Mouse (Mus musculus): ENCODE results near the gene Rad50. TPM values are rescaled to one million over a fixed set of nuclear protein-coding genes. Genes with fewer than 3 reads are reported as not detected.

The Rad50 gene
- polyA plus RNA-seq, 1 experiment: 6.7 TPM

DNA sequence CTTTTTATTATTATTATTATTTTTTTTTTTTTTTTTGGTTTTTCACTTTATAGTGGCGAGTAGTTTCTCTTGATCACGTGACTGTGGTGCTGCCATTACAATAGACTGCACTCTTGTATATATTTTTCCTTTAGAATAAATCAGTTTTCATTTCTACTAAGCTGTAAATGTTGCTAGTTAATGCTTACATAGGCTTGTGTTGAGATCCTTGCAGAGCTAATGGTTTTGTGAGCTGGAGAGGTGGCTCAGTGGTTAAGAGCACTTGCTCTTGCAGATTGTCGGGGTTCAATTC lies 545 bp upstream of the Rad50 start:
- no peak for DNase-seq
- WGBS: 64% methylated on average over 3 of the region's 3 CpGs
- H3K4me3 ChIP-seq (replicated peaks; ENCODE audit: extremely low read depth, low read depth, low read length): no peak overlapping the region

DNA sequence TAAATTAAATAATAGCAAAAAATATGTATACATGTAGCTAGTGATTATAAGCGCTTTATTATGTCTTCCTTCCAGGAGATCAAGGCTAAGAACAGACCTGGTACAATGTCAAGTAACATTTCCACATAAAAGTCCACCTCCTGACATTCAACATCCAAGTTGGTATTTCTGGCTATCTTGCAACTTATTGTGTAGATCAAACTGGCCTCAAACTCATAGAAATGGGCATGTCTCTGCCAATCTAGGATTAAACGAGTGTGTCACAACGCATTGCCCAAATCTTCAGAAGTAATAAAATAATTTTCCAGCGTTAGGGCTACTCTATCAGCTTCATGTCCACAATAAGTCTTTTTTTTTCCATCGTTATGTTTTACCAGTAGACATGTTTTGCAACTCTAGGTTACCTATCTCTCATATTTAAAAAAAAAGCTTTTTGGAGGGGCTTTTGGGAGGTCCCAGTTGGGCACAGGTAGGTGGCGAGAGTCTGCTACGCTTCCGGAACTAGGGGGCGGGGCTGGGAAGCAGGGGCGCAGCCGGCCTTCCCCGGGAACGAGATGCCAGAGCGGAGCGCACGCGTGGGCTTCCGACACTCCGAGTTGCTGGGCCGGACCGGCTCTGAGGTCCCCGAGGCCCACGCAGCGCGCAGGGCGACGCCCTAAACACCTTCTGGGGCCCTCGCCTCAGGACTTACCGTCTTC lies 734 bp downstream of the Rad50 start:
- 5% methylated on average over 29 of the region's 29 CpGs for WGBS
- H3K4me1 ChIP-seq (ENCODE audit: control insufficient read depth, insufficient read depth, low read length): no peaks in the 10 kb centered on the region
- DNase-seq: no peak
- 0 out of 2 replicates have a peak, but pooled peaks have one; percentile 8 for TF ChIP-seq POLR2A (IDR thresholded peaks at IDR 0.05; ENCODE audit: borderline replicate concordance, extremely low read depth, low read depth, low read length)
- TF ChIP-seq CTCF (IDR thresholded peaks at IDR 0.05; ENCODE audit: insufficient read depth, low read length): no peak
- peak overlapping the region; percentile 85 for H3K4me3 ChIP-seq (replicated peaks; ENCODE audit: extremely low read depth, low read depth, low read length)

More for the DNA sequence above, 545 bp upstream of the Rad50 start:
- no peaks in the 10 kb centered on the region for H3K4me1 ChIP-seq (ENCODE audit: control insufficient read depth, insufficient read depth, low read length)
- TF ChIP-seq POLR2A (IDR thresholded peaks at IDR 0.05; ENCODE audit: borderline replicate concordance, extremely low read depth, low read depth, low read length) (no peak), CTCF (IDR thresholded peaks at IDR 0.05; ENCODE audit: insufficient read depth, low read length) (no peak)

DNA sequence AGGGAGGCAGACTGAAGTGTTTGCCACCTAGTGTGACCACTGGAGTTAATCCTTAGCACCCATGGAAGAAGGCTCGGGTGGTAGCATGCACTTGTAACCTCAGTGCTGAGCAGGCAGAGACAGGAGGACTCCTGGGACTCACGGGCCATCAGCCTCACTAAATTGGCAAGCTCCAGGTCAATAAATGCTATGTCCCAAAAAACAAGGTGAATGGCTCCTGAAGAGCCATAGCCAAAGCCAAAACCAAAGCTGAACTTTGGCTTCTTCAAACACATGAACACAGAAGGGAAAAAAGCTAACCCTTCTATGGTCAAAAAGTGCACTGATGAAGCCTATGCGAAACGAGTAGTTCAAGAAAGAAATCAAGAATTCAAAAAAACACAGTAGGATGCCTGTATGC lies 7.8 kb downstream of the Rad50 start:
- DNase-seq: no peak
- H3K4me1 ChIP-seq (ENCODE audit: control insufficient read depth, insufficient read depth, low read length): no peaks in the 10 kb centered on the region
- 88% methylated on average over 4 of the region's 4 CpGs for WGBS
- H3K4me3 ChIP-seq (replicated peaks; ENCODE audit: extremely low read depth, low read depth, low read length): no peak overlapping the region
- TF ChIP-seq POLR2A (IDR thresholded peaks at IDR 0.05; ENCODE audit: borderline replicate concordance, extremely low read depth, low read depth, low read length) (no peak), CTCF (IDR thresholded peaks at IDR 0.05; ENCODE audit: insufficient read depth, low read length) (no peak)

DNA sequence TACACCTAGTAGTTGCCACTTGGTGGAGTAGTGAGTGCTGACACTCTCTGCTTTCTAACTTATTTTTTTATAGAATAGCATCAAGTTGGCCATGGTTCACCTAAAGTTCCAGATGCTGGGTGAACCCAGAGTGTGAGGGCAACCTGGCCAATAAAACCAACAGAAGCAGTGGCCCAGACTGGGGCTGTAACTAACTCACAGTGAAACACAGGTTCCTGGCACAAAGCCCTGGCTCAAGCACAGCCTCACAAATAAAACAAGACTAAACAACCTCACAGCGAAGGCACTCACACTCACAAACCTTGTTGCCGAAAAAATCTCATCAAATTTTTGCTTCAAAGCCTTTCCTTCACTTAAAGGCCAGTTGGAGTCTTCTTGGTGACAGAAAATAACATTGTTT lies 8.6 kb downstream of the Rad50 start:
- 69% methylated on average over 2 of the region's 2 CpGs for WGBS
- TF ChIP-seq CTCF (IDR thresholded peaks at IDR 0.05; ENCODE audit: insufficient read depth, low read length) (no peak), POLR2A (IDR thresholded peaks at IDR 0.05; ENCODE audit: borderline replicate concordance, extremely low read depth, low read depth, low read length) (no peak)
- Histone ChIP-seq H3K4me1 (ENCODE audit: control insufficient read depth, insufficient read depth, low read length) (no peaks in the 10 kb centered on the region), H3K4me3 (replicated peaks; ENCODE audit: extremely low read depth, low read depth, low read length) (no peak overlapping the region)
- DNase-seq: no peak

- Histone ChIP-seq H3K4me1 (ENCODE audit: control insufficient read depth, insufficient read depth, low read length) (no peaks in the 10 kb centered on the region), H3K4me3 (replicated peaks; ENCODE audit: extremely low read depth, low read depth, low read length) (no peak overlapping the region)
- no peak for TF ChIP-seq POLR2A (IDR thresholded peaks at IDR 0.05; ENCODE audit: borderline replicate concordance, extremely low read depth, low read depth, low read length)
- no peak for TF ChIP-seq CTCF (IDR thresholded peaks at IDR 0.05; ENCODE audit: insufficient read depth, low read length)
- WGBS: 66% methylated on average over 10 of the region's 10 CpGs
- DNase-seq: peak; percentile 16
Observed at GRCm38 (mm10) chr11:53691979-53692378, 15.1 kb downstream of the Rad50 start.

GRCm38 (mm10) chr11:53682994-53683530 lies 24.1 kb downstream of the Rad50 start:
- Histone ChIP-seq H3K4me1 (ENCODE audit: control insufficient read depth, insufficient read depth, low read length) (no peaks in the 10 kb centered on the region; the same call in 1 of the 2 replicates), H3K4me3 (replicated peaks; ENCODE audit: extremely low read depth, low read depth, low read length) (peak overlapping the region; percentile 37)
- WGBS: 70% methylated on average over 9 of the region's 9 CpGs
- no peak for DNase-seq
- TF ChIP-seq CTCF (IDR thresholded peaks at IDR 0.05; ENCODE audit: insufficient read depth, low read length) (no peak), POLR2A (IDR thresholded peaks at IDR 0.05; ENCODE audit: borderline replicate concordance, extremely low read depth, low read depth, low read length) (no peak)

GRCm38 (mm10) chr11:53682170-53682569 lies 24.9 kb downstream of the Rad50 start:
- WGBS: 64% methylated on average over 2 of the region's 2 CpGs
- DNase-seq: no peak
- TF ChIP-seq CTCF (IDR thresholded peaks at IDR 0.05; ENCODE audit: insufficient read depth, low read length): no peak
- no peak for TF ChIP-seq POLR2A (IDR thresholded peaks at IDR 0.05; ENCODE audit: borderline replicate concordance, extremely low read depth, low read depth, low read length)
- Histone ChIP-seq H3K4me1 (ENCODE audit: control insufficient read depth, insufficient read depth, low read length) (no peaks in the 10 kb centered on the region; the same call in 1 of the 2 replicates), H3K4me3 (replicated peaks; ENCODE audit: extremely low read depth, low read depth, low read length) (peak overlapping the region; percentile 8)

- H3K4me3 ChIP-seq (replicated peaks; ENCODE audit: extremely low read depth, low read depth, low read length): no peak overlapping the region
- DNase-seq: no peak
- WGBS: 92% methylated on average over 2 of the region's 2 CpGs
- H3K4me1 ChIP-seq (ENCODE audit: control insufficient read depth, insufficient read depth, low read length): no peaks in the 10 kb centered on the region; the same call in 1 of the 2 replicates
- no peak for TF ChIP-seq CTCF (IDR thresholded peaks at IDR 0.05; ENCODE audit: insufficient read depth, low read length)
- TF ChIP-seq POLR2A (IDR thresholded peaks at IDR 0.05; ENCODE audit: borderline replicate concordance, extremely low read depth, low read depth, low read length): no peak
Observed at GRCm38 (mm10) chr11:53681686-53682085, 25.4 kb downstream of the Rad50 start.

DNA sequence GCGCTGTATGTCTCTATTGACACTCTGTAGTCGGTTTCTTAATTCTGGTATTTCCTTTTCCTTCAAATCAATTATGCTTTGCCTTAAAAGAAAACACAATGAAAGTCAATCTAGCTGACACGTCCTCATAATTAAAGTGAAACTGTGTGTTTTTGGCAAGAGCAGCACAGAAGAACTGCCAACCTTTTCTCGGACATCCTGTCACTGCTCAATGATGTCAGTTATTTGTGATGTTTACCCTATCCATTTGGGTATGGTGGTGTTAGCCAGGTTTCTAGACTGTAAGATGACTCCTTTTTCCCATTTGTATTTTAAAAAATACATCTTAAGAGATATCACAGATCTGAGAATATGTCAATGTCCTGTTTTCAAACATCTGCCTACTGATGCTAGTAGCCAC lies 27.0 kb downstream of the Rad50 start:
- DNase-seq: no peak
- no peak for TF ChIP-seq CTCF (IDR thresholded peaks at IDR 0.05; ENCODE audit: insufficient read depth, low read length)
- WGBS: 47% methylated on average over 4 of the region's 4 CpGs
- Histone ChIP-seq H3K4me1 (ENCODE audit: control insufficient read depth, insufficient read depth, low read length) (no peaks in the 10 kb centered on the region; the same call in 1 of the 2 replicates), H3K4me3 (replicated peaks; ENCODE audit: extremely low read depth, low read depth, low read length) (no peak overlapping the region)

DNA sequence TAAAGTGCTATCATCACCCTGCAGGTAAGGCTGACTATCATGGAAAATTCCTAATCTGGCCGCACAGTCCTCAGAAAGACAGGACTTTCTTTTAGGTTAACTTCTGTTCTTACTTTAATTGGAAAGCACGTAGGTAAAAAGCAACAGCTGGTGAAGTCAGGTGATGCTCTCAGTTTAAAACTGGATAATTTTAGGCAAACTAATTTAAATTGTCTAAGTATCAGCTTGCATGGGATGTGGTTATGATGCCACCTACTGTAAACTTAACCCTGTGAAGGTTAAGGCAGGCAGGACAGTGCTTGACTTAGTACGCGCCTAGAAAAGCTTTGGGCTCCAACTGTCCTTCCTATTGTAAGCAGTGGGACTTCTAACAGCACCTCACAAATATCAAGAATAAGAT lies 35.7 kb downstream of the Rad50 start:
- no peaks in the 10 kb centered on the region for H3K4me1 ChIP-seq (ENCODE audit: control insufficient read depth, insufficient read depth, low read length)
- DNase-seq: no peak
- WGBS: 98% methylated on average over 4 of the region's 4 CpGs
- H3K4me3 ChIP-seq (replicated peaks; ENCODE audit: extremely low read depth, low read depth, low read length): no peak overlapping the region
- TF ChIP-seq CTCF (IDR thresholded peaks at IDR 0.05; ENCODE audit: insufficient read depth, low read length) (no peak), POLR2A (IDR thresholded peaks at IDR 0.05; ENCODE audit: borderline replicate concordance, extremely low read depth, low read depth, low read length) (no peak)
